Mouse (Mus musculus) small intestine, adult 2 months (tissue): Measurements from ENCODE around the gene Prr19. TPM values are rescaled to one million over a fixed set of nuclear protein-coding genes. Genes with fewer than 3 reads are reported as not detected.
"Not testable (repeated sequence)": the region's sequence is repeated elsewhere in the genome, so short reads cannot be mapped to it uniquely, and the experiment has no call there.

ENCODE experiments used
- H3K27ac ChIP-seq: fragments of 200-500 bp; 2 replicates; pipeline ENCODE4 v1.5.1; 2012; ENCODE audit warnings: low read depth, low read length, control low read depth, inconsistent platforms; ENCODE audit not compliant: insufficient read depth
- H3K27me3 ChIP-seq: fragments of 200-500 bp; 2 replicates; pipeline ENCODE4 v1.6.1; 2012; ENCODE audit warnings: mild to moderate bottlenecking, moderate library complexity, low read length, inconsistent platforms; ENCODE audit not compliant: control insufficient read depth, insufficient read depth
- H3K36me3 ChIP-seq: fragments of 200-500 bp; 2 replicates; pipeline ENCODE4 v1.6.1; 2012; ENCODE audit warnings: mild to moderate bottlenecking, low read length, control low read depth, inconsistent platforms; ENCODE audit not compliant: control insufficient read depth, insufficient read depth
- H3K4me1 ChIP-seq: fragments of 200-500 bp; 2 replicates; pipeline ENCODE4 v1.6.1; 2012; ENCODE audit warnings: low read length, inconsistent platforms, mixed read lengths; ENCODE audit not compliant: control insufficient read depth, insufficient read depth, insufficient read length
- H3K4me3 ChIP-seq: fragments of 200-500 bp; 2 replicates; pipeline ENCODE4 v1.5.1; 2012; ENCODE audit warnings: low read depth, mild to moderate bottlenecking, control low read depth, inconsistent platforms, low read length, moderate library complexity
- CTCF ChIP-seq: fragments of 200-500 bp; IDR thresholded peaks from 2 replicates; pipeline ENCODE4 v1.5.1; 2012; ENCODE audit warnings: low read depth, mild to moderate bottlenecking, control low read depth, inconsistent platforms, low read length, moderate library complexity, mixed read lengths; ENCODE audit not compliant: insufficient replicate concordance, insufficient read length; ENCODE audit errors: extremely low read depth
- POLR2A ChIP-seq: fragments of 200-500 bp; IDR thresholded peaks from 2 replicates; pipeline ENCODE4 v1.6.1; 2012; ENCODE audit warnings: low read depth, mild to moderate bottlenecking, control low read depth, inconsistent platforms, low read length, moderate library complexity
- WGBS: fragments of 180-500 bp; shearing (Covaris S2); methylation state at CpG from one replicate; pipeline ENCODE4 v1.1.7; 2018; 5-methylcytosine and 5-hydroxymethylcytosine counted together
- polyA plus RNA-seq: library from polyadenylated mRNA; depleted of rRNA; stranded (reverse); fragments of >200 nt; gene quantifications from 2 replicates; pipeline ENCODE4 v1.2.3, GENCODE M21; 2012

Gene Prr19
- polyA plus RNA-seq, 1 experiment: not detected

DNA sequence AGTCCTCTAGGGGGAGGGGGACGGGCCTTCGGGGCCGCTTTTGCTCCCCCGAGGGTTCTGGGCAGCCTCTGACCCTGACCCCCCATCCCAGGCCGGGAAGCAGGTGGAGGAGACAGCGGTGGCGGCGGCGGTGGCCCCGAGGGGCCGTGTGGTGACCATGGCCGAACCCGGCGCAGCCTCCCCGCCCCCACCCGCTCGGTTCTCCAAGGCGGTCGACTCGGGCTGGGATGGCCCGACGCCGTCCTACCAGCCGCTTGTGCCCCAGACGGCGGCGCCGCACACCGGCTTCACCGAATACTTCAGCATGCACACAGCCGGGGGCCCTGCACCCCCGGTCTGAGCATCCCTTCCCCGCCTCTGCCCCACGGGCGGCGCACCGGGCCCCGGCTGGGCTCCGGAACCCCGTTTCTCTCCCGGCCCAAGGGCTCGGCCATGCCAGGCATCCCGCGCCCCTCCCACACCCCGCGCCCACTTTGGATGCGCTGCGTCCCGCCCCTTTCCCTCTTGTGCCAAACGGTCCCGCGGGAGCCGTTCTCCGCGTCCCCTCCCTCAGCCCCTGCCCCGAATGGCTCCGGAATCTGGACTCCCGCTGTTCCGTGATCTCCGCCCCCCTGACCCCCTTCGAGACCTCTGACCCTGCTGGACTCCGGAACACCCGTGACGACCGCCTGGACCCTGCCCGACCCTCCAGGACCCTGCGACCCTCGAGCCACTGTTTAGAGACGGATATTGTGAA is 14.3 kb downstream of the Prr19 start:
- Histone ChIP-seq H3K4me3 (peak overlapping the region; percentile 42), H3K27me3 (peaks cover 38% of the 10 kb centered on the region), H3K4me1 (peaks cover 18% of the 10 kb centered on the region), H3K36me3 (no peaks in the 10 kb centered on the region), H3K27ac (no peak overlapping the region)
- WGBS: 2% methylated on average over 69 of the region's 69 CpGs
- TF ChIP-seq CTCF: no peak
- no peak for TF ChIP-seq POLR2A

DNA sequence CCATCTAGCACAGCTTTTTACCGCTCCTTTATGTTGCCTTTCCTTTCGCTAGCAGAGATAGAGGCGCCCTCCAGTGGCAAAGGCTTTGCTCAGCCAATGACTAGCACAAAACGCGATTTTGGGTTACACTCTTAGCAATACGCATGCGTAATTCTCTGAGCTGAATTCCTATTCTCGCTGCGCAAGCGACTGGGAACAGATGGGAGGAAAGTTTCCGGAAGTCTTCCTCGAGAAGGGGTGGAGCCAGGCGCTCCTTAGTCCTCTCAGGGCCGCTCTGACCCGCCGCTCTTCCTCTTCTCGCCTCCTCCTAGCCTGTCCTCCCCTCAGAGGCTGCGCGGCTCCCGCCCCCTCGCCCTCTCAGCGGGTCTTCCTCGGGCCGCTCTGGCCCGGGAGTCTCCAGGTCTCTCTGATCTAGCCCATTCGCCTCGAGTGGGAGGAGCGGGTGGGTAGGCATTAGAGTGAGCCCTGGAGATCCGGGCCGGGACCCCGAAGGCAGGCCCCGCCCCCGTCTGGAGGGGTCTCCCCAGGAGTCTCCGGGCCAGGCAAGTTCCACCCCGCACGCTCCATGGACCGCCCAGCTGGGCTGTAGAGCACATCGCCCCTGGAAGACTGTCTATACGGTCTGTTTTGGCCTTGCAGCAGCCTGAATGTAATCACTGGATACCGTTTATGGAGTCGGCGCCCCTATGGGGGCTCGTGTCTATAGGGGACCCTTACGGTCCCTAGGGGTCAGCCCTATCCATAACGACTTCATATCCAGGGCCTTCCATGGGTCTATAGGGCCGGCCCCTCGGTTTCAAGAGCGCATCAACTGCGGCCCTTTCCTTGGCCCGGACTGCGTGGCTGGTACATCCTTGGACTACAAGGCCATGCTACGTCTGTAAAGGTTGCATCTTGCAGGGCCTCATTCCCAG is 15.6 kb downstream of the Prr19 start, which contains the start of gene Megf8:
Gene Megf8, plus strand, starts transcription at position 633 of the 914 bp plus-strand sequence.
- H3K4me1 ChIP-seq: peaks cover 18% of the 10 kb centered on the region
- 3% methylated on average over 52 of the region's 52 CpGs for WGBS
- TF ChIP-seq POLR2A: peak; percentile 65; the same call in 1 of the 2 replicates
- peak; percentile 80; the same call in 1 of the 2 replicates for TF ChIP-seq CTCF
- H3K36me3 ChIP-seq: no peaks in the 10 kb centered on the region
- H3K4me3 ChIP-seq: peak within 1 kb of the TSS; percentile 75
- H3K27me3 ChIP-seq: peaks cover 30% of the 10 kb centered on the region
- H3K27ac ChIP-seq: no peak within 1 kb of the TSS

DNA sequence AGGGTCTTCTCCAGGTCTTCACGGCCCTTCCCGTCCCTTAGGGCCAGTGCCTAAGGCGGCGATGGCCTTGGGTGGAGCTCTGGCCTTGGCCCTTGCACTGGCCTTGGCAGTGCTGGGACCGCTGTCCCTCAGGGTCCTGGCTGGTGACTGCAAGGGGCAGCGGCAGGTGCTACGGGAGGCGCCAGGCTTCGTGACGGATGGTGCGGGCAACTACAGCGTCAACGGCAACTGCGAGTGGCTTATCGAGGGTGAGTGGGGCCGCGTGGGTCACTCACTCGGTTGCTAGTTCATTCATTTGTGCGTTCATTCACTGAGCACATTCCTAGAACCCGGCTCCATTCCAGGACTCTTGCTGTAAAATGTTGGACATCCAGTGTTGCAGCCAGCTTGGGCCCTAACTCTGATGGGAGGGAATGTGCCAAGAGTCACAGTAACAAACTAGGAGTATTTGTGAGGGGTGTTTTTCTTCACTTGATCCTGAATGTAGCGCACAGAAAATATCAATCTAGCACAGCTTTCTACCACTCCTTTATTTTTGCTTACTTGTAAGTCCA is 16.3 kb downstream of the Prr19 start:
- WGBS: 33% methylated on average over 21 of the region's 21 CpGs
- H3K4me1 ChIP-seq: peaks cover 18% of the 10 kb centered on the region
- H3K27ac ChIP-seq: no peak overlapping the region
- peaks cover 30% of the 10 kb centered on the region for H3K27me3 ChIP-seq
- no peak for TF ChIP-seq CTCF
- TF ChIP-seq POLR2A: no peak
- H3K36me3 ChIP-seq: no peaks in the 10 kb centered on the region
- H3K4me3 ChIP-seq: peak overlapping the region; percentile 75

DNA sequence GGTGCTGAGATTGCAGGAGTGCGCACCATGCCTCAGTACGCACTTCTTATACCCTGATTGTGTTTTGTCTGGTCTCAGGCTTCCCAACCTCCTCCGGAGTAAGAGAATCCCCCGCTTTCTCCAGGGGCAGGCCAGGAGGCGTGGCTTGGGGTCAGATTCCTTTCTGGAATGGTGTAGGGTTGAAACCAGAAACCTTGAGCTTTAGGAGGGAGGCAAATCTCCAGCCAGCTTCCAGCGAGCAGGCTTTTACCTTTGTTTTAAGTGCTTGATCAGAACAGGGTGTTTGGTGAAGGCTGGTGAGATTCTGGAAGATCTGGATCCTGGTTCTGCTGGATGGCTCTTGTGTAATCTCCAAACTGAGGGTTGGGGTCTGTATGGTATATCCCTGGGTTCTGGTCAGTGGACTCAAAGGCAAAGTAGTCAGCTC is 20.9 kb downstream of the Prr19 start:
- no peak for TF ChIP-seq CTCF
- TF ChIP-seq POLR2A: no peak
- H3K36me3 ChIP-seq: no peaks in the 10 kb centered on the region
- no peak overlapping the region for H3K4me3 ChIP-seq
- H3K27ac ChIP-seq: no peak overlapping the region
- peaks cover 5% of the 10 kb centered on the region for H3K4me1 ChIP-seq
- no peaks in the 10 kb centered on the region for H3K27me3 ChIP-seq
- WGBS: 52% methylated on average over 6 of the region's 6 CpGs

DNA sequence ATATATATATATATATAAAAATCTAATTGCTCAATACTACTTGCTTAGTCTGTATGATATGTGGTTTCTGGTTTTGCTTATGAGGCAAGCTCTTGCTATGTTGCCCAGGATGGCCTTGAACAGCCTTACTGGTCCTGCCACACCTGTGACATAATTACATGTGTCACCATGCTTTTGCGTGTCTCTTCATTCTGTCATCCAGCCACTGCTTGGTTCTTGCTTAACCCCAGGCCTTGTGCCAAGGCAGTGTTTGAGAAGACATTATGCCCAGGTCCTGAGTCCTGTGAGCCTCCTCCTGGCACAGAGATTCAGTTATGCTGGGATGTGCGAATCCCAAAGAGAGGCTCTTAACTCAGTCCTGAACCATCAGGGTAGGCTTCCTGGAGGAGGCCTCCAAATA is 22.0 kb downstream of the Prr19 start:
- Histone ChIP-seq H3K4me3 (no peak overlapping the region), H3K36me3 (no peaks in the 10 kb centered on the region; the same call in 1 of the 2 replicates), H3K27me3 (no peaks in the 10 kb centered on the region), H3K4me1 (no peaks in the 10 kb centered on the region), H3K27ac (no peak overlapping the region)
- TF ChIP-seq CTCF (no peak), POLR2A (no peak)
- WGBS: 92% methylated on average over 2 of the region's 2 CpGs

DNA sequence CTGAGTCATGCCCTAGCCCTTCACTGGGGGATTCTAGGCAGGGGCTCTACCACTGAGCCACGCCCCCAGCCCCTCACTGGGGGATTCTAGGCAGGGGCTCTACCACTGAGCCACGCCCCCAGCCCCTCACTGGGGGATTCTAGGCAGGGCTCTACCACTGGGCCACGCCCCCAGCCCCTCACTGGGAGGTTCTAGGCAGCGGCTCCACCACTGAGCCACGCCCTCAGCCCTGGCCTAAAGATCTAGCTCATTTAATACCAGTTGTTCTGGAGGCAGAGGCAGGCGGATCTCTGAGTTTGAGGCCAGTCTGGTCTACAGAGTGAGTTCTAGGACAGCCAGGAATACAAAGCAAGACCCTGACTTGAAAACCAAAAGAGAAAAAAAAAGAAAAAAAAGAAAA is 24.2 kb downstream of the Prr19 start:
- H3K27ac ChIP-seq, H3K4me1 ChIP-seq, H3K4me3 ChIP-seq, H3K27me3 ChIP-seq, H3K36me3 ChIP-seq: not testable (repeated sequence)
- 75% methylated on average over 6 of the region's 6 CpGs for WGBS

DNA sequence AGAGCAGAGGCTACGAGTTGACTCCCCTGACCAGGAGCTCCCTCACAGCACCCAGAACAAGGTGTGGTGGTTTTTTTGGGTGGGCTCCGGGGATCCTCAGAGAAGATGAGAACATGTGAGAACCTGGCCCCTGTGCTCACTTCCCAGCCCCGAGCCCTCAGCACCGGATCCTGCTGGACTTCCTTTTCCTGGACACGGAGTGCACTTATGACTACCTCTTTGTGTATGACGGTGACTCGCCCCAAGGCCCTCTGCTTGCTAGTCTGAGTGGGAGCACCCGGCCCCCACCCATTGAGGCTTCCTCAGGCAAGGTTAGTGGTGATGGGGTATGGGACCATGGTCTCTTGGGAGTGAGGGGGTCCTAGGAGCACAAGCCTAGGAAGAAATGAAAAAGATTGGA is 25.0 kb downstream of the Prr19 start:
- no peaks in the 10 kb centered on the region for H3K27me3 ChIP-seq
- 80% methylated on average over 8 of the region's 8 CpGs for WGBS
- TF ChIP-seq CTCF (no peak), POLR2A (no peak)
- no peak overlapping the region for H3K4me3 ChIP-seq
- no peaks in the 10 kb centered on the region for H3K4me1 ChIP-seq
- H3K27ac ChIP-seq: no peak overlapping the region
- no peaks in the 10 kb centered on the region; the same call in 1 of the 2 replicates for H3K36me3 ChIP-seq
